Mouse (Mus musculus): ENCODE measurements around the gene Igf2. TPM values are rescaled to one million over a fixed set of nuclear protein-coding genes. Genes with fewer than 3 reads are reported as not detected.

Igf2 gene
- polyA plus RNA-seq, 1 experiment = 25.4 TPM

DNA sequence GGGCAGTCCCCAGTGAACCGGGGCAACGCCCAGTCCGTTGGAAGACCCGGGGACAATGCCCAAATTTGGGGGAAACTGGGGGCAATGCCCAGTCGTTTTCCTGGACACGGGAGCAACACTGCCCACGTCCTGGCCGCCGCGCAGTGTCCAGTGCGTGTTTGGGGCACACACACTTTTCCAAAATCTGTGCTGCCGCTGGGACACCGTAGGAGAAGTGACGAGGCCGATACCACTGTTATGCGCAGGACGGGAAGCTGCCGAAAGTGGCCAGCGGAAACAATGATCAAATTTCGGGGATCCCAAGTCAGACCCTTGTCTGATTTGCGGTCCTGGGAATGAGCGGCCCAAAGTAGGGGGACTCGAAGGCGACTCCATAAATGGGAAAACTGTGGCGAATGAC lies 5.6 kb downstream of the Igf2 start:
- WGBS = 12% methylated on average over 25 of the region's 25 CpGs

GRCm38 (mm10) chr7:142660651-142660945 lies 6.0 kb downstream of the Igf2 start:
- H3K4me3 ChIP-seq (replicated peaks; ENCODE audit: extremely low read depth, low read depth, low read length) = no peak overlapping the region
- WGBS = 3% methylated on average over 29 of the region's 29 CpGs
- TF ChIP-seq CTCF (IDR thresholded peaks at IDR 0.05; ENCODE audit: insufficient read depth, low read length) = no peak
- no peak for TF ChIP-seq POLR2A (IDR thresholded peaks at IDR 0.05; ENCODE audit: borderline replicate concordance, extremely low read depth, low read depth, low read length)
- no peaks in the 10 kb centered on the region; the same call in none of the 2 replicates for H3K4me1 ChIP-seq (ENCODE audit: control insufficient read depth, insufficient read depth, low read length)
- no peak for DNase-seq

More for the DNA sequence above, 5.6 kb downstream of the Igf2 start:
- Histone ChIP-seq H3K4me1 (ENCODE audit: control insufficient read depth, insufficient read depth, low read length) (no peaks in the 10 kb centered on the region; the same call in none of the 2 replicates), H3K4me3 (replicated peaks; ENCODE audit: extremely low read depth, low read depth, low read length) (no peak overlapping the region)
- no peak for DNase-seq
- no peak for TF ChIP-seq CTCF (IDR thresholded peaks at IDR 0.05; ENCODE audit: insufficient read depth, low read length)

- peak overlapping the region; percentile 48 for H3K4me3 ChIP-seq (replicated peaks; ENCODE audit: extremely low read depth, low read depth, low read length)
These were observed 6.6 kb downstream of the Igf2 start for GRCm38 (mm10) chr7:142659767-142660650.

DNA sequence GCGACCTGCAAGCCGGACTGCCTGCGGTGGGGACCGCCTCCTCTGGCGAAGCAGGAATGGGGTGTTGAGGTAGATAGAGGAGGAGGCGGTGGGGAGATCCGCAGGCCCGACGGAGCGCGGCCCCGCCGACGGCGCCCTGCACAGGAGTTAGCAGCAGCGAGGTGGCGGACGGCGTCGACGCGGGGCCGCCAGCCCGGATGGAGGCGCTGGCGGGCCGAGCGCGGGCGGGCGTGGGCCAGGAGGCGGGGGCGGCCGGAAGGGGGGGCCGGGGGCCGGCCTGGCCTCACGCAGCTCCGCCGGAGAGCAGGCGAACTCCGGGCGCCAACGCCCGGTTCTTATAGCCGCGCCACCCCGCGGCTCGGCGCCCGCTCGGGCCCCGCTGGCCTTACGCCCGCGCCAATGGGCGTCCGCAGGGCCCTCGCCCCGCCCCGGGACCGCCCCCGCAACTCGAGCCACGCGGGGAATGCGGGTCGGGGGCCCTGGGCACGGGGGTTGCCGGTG lies 7.4 kb downstream of the Igf2 start:
- peak overlapping the region; percentile 21 for H3K4me3 ChIP-seq (replicated peaks; ENCODE audit: extremely low read depth, low read depth, low read length)
- WGBS = 2% methylated on average over 48 of the region's 70 CpGs
- DNase-seq = no peak

More at GRCm38 (mm10) chr7:142659767-142660650, 6.6 kb downstream of the Igf2 start:
- H3K4me1 ChIP-seq (ENCODE audit: control insufficient read depth, insufficient read depth, low read length) = no peaks in the 10 kb centered on the region; the same call in none of the 2 replicates
- no peak for DNase-seq
- 3% methylated on average over 41 of the region's 43 CpGs for WGBS
- TF ChIP-seq POLR2A (IDR thresholded peaks at IDR 0.05; ENCODE audit: borderline replicate concordance, extremely low read depth, low read depth, low read length) = no peak
- no peak for TF ChIP-seq CTCF (IDR thresholded peaks at IDR 0.05; ENCODE audit: insufficient read depth, low read length)

GRCm38 (mm10) chr7:142658681-142659180 lies 7.9 kb downstream of the Igf2 start:
- TF ChIP-seq CTCF (IDR thresholded peaks at IDR 0.05; ENCODE audit: insufficient read depth, low read length) (no peak), POLR2A (IDR thresholded peaks at IDR 0.05; ENCODE audit: borderline replicate concordance, extremely low read depth, low read depth, low read length) (no peak)
- WGBS = under 1% methylated on average over 40 of the region's 40 CpGs
- no peaks in the 10 kb centered on the region; the same call in none of the 2 replicates for H3K4me1 ChIP-seq (ENCODE audit: control insufficient read depth, insufficient read depth, low read length)
- DNase-seq = no peak
- peak overlapping the region; percentile 63 for H3K4me3 ChIP-seq (replicated peaks; ENCODE audit: extremely low read depth, low read depth, low read length)

More for the DNA sequence above, 7.4 kb downstream of the Igf2 start:
- H3K4me1 ChIP-seq (ENCODE audit: control insufficient read depth, insufficient read depth, low read length) = no peaks in the 10 kb centered on the region; the same call in none of the 2 replicates
- TF ChIP-seq CTCF (IDR thresholded peaks at IDR 0.05; ENCODE audit: insufficient read depth, low read length) = no peak
- no peak for TF ChIP-seq POLR2A (IDR thresholded peaks at IDR 0.05; ENCODE audit: borderline replicate concordance, extremely low read depth, low read depth, low read length)

DNA sequence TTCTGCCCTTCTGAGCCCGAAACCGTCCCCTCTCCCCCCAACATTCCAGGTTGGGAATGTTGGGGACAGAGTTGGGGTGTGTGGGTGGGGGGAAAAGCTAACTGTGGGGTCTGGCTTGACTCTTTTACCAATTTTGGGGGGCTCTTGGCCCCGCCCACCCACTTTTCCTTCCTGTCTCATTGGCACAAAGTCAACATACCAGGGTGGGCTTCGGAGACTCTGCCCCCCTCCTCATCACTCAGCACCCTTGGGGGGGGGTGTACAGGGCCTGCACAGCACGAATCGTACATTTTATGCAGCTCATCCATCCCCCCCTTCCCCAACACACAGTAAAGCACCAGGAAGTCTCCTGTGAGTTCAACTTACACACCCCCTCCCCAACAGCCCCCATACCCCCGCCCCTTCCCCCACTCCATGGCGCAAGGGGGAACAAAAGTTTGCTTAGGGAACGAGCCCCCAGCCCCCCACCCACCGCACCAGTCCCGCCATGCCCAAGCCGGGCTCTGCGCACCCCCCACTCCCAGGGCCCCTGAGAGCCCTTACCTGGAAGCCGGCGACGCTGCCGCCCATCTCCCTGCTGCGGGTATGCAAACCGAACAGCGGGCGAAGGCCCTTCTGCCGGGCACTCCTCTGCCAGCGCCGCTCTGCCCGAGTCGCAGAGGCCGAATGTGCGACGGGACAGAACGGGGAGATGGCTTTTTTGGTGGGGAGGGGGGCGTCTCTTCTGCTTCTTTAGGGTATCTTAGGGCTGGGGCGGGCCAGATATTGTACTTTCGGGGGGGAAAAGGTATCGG lies 8.6 kb downstream of the Igf2 start:
- WGBS = 4% methylated on average over 34 of the region's 34 CpGs
- no peaks in the 10 kb centered on the region; the same call in none of the 2 replicates for H3K4me1 ChIP-seq (ENCODE audit: control insufficient read depth, insufficient read depth, low read length)
- DNase-seq = no peak
- TF ChIP-seq CTCF (IDR thresholded peaks at IDR 0.05; ENCODE audit: insufficient read depth, low read length) (no peak), POLR2A (IDR thresholded peaks at IDR 0.05; ENCODE audit: borderline replicate concordance, extremely low read depth, low read depth, low read length) (no peak)
- peak overlapping the region; percentile 9 for H3K4me3 ChIP-seq (replicated peaks; ENCODE audit: extremely low read depth, low read depth, low read length)

DNA sequence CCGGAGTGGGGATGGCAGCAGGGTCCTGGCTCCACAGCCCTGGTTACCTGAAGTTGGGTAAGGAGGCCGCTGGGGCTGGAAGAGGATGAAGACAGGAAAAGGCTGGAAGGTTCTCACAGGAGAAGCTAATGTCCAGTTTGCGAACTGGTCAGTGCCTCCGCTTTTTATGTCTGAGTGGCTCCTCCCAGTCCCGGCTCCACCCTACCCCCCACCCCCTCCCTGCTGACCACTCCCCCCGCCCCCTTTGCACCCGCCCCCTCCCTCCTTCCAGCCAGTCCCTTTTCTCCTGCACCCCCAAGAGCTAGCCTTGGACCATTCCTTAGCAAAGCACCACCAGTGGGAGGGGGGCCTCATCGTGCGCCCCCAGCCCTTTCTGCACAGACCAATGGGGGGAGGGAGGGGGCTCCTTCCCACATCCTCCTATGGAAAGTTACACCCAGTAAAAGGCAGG lies 9.2 kb downstream of the Igf2 start:
- H3K4me1 ChIP-seq (ENCODE audit: control insufficient read depth, insufficient read depth, low read length) = no peaks in the 10 kb centered on the region; the same call in none of the 2 replicates
- no peak overlapping the region for H3K4me3 ChIP-seq (replicated peaks; ENCODE audit: extremely low read depth, low read depth, low read length)
- TF ChIP-seq CTCF (IDR thresholded peaks at IDR 0.05; ENCODE audit: insufficient read depth, low read length) = no peak
- DNase-seq = no peak
- 35% methylated on average over 7 of the region's 9 CpGs for WGBS

DNA sequence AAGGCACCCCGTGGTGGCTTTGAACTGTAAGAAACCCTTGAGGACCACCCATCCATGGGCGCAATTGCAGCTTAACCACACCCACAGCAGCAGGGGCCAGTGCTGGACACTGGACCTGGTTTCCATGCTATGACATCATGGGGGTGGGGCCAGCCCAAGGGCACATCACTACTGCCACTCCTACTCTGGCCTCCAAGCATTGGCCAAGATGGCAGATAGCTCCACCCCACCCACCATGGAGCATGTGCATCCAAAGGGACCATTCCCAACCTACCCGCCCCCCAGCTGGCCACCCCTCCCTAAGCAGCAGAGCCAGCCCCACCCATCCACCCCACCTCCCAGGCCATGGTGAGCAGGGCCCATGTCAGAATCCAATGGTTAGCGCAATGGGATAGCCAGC lies 10.6 kb downstream of the Igf2 start:
- Histone ChIP-seq H3K4me1 (ENCODE audit: control insufficient read depth, insufficient read depth, low read length) (no peaks in the 10 kb centered on the region; the same call in none of the 2 replicates), H3K4me3 (replicated peaks; ENCODE audit: extremely low read depth, low read depth, low read length) (no peak overlapping the region)
- no peak for TF ChIP-seq CTCF (IDR thresholded peaks at IDR 0.05; ENCODE audit: insufficient read depth, low read length)
- no peak for DNase-seq
- 66% methylated on average over 4 of the region's 4 CpGs for WGBS

GRCm38 (mm10) chr7:142655633-142656032 lies 11.0 kb downstream of the Igf2 start:
- no peaks in the 10 kb centered on the region; the same call in none of the 2 replicates for H3K4me1 ChIP-seq (ENCODE audit: control insufficient read depth, insufficient read depth, low read length)
- WGBS = 44% methylated on average over 11 of the region's 11 CpGs
- no peak for DNase-seq
- H3K4me3 ChIP-seq (replicated peaks; ENCODE audit: extremely low read depth, low read depth, low read length) = no peak overlapping the region
- TF ChIP-seq CTCF (IDR thresholded peaks at IDR 0.05; ENCODE audit: insufficient read depth, low read length) (no peak), POLR2A (IDR thresholded peaks at IDR 0.05; ENCODE audit: borderline replicate concordance, extremely low read depth, low read depth, low read length) (no peak)

Measured in lung, adult 2 months (tissue).